Mouse (Mus musculus) thymus, adult 2 months (tissue): ENCODE measurements around the gene Fhad1. TPM values are rescaled to one million over a fixed set of nuclear protein-coding genes. Genes with fewer than 3 reads are reported as not detected.

Source experiments
- DNase-seq: peaks from one replicate; pipeline ENCODE4 v3.0.0; 2021
- H3K27ac ChIP-seq: fragments of 200-500 bp; 2 replicates; pipeline ENCODE4 v1.5.1; 2012; ENCODE audit warnings: low read length, control low read depth; ENCODE audit not compliant: control insufficient read depth, insufficient read depth
- H3K27me3 ChIP-seq: fragments of 200-500 bp; 2 replicates; pipeline ENCODE4 v1.6.1; 2012; ENCODE audit warnings: mild to moderate bottlenecking, low read length, moderate library complexity, mixed read lengths; ENCODE audit not compliant: control insufficient read depth, insufficient read depth
- H3K36me3 ChIP-seq: fragments of 200-500 bp; 2 replicates; pipeline ENCODE4 v1.6.1; 2012; ENCODE audit warnings: mild to moderate bottlenecking, low read length, moderate library complexity; ENCODE audit not compliant: control insufficient read depth, insufficient read depth
- H3K4me1 ChIP-seq: fragments of 200-500 bp; replicated peaks from 2 replicates; pipeline ENCODE4 v1.6.1; 2012; ENCODE audit warnings: low read length; ENCODE audit not compliant: control insufficient read depth, insufficient read depth
- H3K4me3 ChIP-seq: fragments of 200-500 bp; 2 replicates; pipeline ENCODE4 v1.5.1; 2012; ENCODE audit warnings: mild to moderate bottlenecking, low read length, control low read depth, moderate library complexity; ENCODE audit not compliant: control insufficient read depth, insufficient read depth
- CTCF ChIP-seq: fragments of 200-500 bp; IDR thresholded peaks from 2 replicates; pipeline ENCODE4 v1.5.1; 2012; ENCODE audit warnings: mild to moderate bottlenecking, control low read depth, low read length, moderate library complexity, borderline replicate concordance; ENCODE audit not compliant: control insufficient read depth, poor library complexity, insufficient read depth; ENCODE audit errors: extremely low read depth
- POLR2A ChIP-seq: fragments of 200-500 bp; IDR thresholded peaks from 2 replicates; pipeline ENCODE4 v1.6.1; 2012; ENCODE audit warnings: mild to moderate bottlenecking, low read length, control low read depth, moderate library complexity; ENCODE audit not compliant: control insufficient read depth, poor library complexity, insufficient read depth; ENCODE audit errors: extremely low read depth
- WGBS: fragments of 180-500 bp; shearing (Covaris S2); methylation state at CpG from one replicate; pipeline ENCODE4 v1.1.7; 2018; 5-methylcytosine and 5-hydroxymethylcytosine counted together
- polyA plus RNA-seq: library from polyadenylated mRNA; depleted of rRNA; stranded (reverse); fragments of >200 nt; gene quantifications from 2 replicates; pipeline ENCODE4 v1.2.3, GENCODE M21; 2012

Fhad1 gene
- polyA plus RNA-seq, 1 experiment = 1.1 TPM

- TF ChIP-seq POLR2A (no peak), CTCF (no peak)
- Histone ChIP-seq H3K27ac (no peak overlapping the region), H3K27me3 (no peaks in the 10 kb centered on the region), H3K36me3 (0 out of 2 replicates have a peak, but pooled peaks cover 7% of the 10 kb centered on the region), H3K4me1 (0 out of 2 replicates have a peak, but pooled peaks cover 4% of the 10 kb centered on the region), H3K4me3 (no peak overlapping the region)
- 76% methylated on average over 7 of the region's 7 CpGs for WGBS
- DNase-seq = no peak
These were observed 151.1 kb downstream of the Fhad1 start for GRCm38 (mm10) chr4:141863726-141864280.

GRCm38 (mm10) chr4:141862867-141863266, 152.0 kb downstream of the Fhad1 start:
- 92% methylated on average over 5 of the region's 5 CpGs for WGBS
- H3K4me1 ChIP-seq = 0 out of 2 replicates have a peak, but pooled peaks cover 4% of the 10 kb centered on the region
- H3K4me3 ChIP-seq = no peak overlapping the region
- DNase-seq = no peak
- H3K36me3 ChIP-seq = 0 out of 2 replicates have a peak, but pooled peaks cover 7% of the 10 kb centered on the region
- TF ChIP-seq CTCF = no peak
- TF ChIP-seq POLR2A = no peak
- no peak overlapping the region for H3K27ac ChIP-seq
- H3K27me3 ChIP-seq = no peaks in the 10 kb centered on the region

- H3K4me1 ChIP-seq = 0 out of 2 replicates have a peak, but pooled peaks cover 4% of the 10 kb centered on the region
- WGBS = 47% methylated on average over 17 of the region's 17 CpGs
- no peak overlapping the region for H3K4me3 ChIP-seq
- 0 out of 2 replicates have a peak, but pooled peaks cover 7% of the 10 kb centered on the region for H3K36me3 ChIP-seq
- TF ChIP-seq POLR2A = no peak
- TF ChIP-seq CTCF = no peak
- DNase-seq = no peak
- H3K27me3 ChIP-seq = no peaks in the 10 kb centered on the region
- no peak overlapping the region for H3K27ac ChIP-seq
These were observed 153.1 kb downstream of the Fhad1 start for GRCm38 (mm10) chr4:141861591-141862295.

GRCm38 (mm10) chr4:141860246-141860841, 154.5 kb downstream of the Fhad1 start:
- no peak overlapping the region for H3K4me3 ChIP-seq
- no peak overlapping the region for H3K27ac ChIP-seq
- WGBS = 94% methylated on average over 19 of the region's 19 CpGs
- no peaks in the 10 kb centered on the region for H3K27me3 ChIP-seq
- H3K4me1 ChIP-seq = 0 out of 2 replicates have a peak, but pooled peaks cover 4% of the 10 kb centered on the region
- 0 out of 2 replicates have a peak, but pooled peaks cover 7% of the 10 kb centered on the region for H3K36me3 ChIP-seq
- TF ChIP-seq POLR2A (no peak), CTCF (no peak)
- DNase-seq = no peak

- no peak overlapping the region for H3K27ac ChIP-seq
- DNase-seq = no peak
- no peak for TF ChIP-seq POLR2A
- no peak for TF ChIP-seq CTCF
- H3K4me3 ChIP-seq = no peak overlapping the region
- no peaks in the 10 kb centered on the region for H3K27me3 ChIP-seq
- WGBS = 97% methylated on average over 14 of the region's 14 CpGs
- 0 out of 2 replicates have a peak, but pooled peaks cover 4% of the 10 kb centered on the region for H3K4me1 ChIP-seq
- 0 out of 2 replicates have a peak, but pooled peaks cover 7% of the 10 kb centered on the region for H3K36me3 ChIP-seq
These were observed 155.5 kb downstream of the Fhad1 start for GRCm38 (mm10) chr4:141859351-141859750.

- no peak overlapping the region for H3K4me3 ChIP-seq
- WGBS = 94% methylated on average over 20 of the region's 20 CpGs
- no peak overlapping the region for H3K27ac ChIP-seq
- no peak for DNase-seq
- TF ChIP-seq POLR2A (no peak), CTCF (no peak)
- 0 out of 2 replicates have a peak, but pooled peaks cover 4% of the 10 kb centered on the region for H3K4me1 ChIP-seq
- 0 out of 2 replicates have a peak, but pooled peaks cover 7% of the 10 kb centered on the region for H3K36me3 ChIP-seq
- no peaks in the 10 kb centered on the region for H3K27me3 ChIP-seq
These were observed 156.4 kb downstream of the Fhad1 start for GRCm38 (mm10) chr4:141858501-141858900.
